Mouse (Mus musculus): ENCODE measurements around the gene Acd. TPM values are rescaled to one million over a fixed set of nuclear protein-coding genes. Genes with fewer than 3 reads are reported as not detected.

The Acd gene
- polyA plus RNA-seq, 1 experiment from 2014 or later, result 89.5 TPM

DNA sequence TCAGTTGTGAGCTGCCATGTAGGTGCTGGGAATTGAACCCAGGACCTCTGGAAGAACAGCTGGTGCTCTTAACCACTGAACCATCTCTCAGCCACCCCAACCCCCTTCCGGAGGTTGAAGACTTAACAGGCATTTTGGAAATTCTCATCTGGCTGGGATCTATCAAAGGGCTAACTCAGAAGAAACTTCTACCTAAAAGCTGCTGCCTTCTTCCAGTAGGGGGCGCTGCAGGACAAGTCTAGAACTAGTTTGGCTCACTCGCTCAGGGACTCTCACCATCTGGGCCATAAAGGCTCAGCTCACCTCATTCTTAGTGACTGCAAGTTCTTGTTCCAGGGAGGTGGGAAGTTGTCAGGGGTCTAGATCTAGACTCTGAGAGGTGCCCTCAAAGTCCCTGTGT lies 13.2 kb upstream of the Acd start:
- Histone ChIP-seq H3K27ac (replicated peaks) (no peak overlapping the region), H3K4me2 (replicated peaks) (no peak overlapping the region), H3K27me3 (no peaks in the 10 kb centered on the region), H3K9ac (replicated peaks) (no peak overlapping the region), H3K9me3 (no peaks in the 10 kb centered on the region), H3K4me1 (no peaks in the 10 kb centered on the region), H3K4me3 (no peak overlapping the region), H3K36me3 (peaks cover 16% of the 10 kb centered on the region)
- peak; percentile 36; the same call in 1 of the 2 replicates for ATAC-seq (ENCODE audit: low FRiP score, low read depth)
- 1% methylated on average over 3 of the region's 3 CpGs for WGBS

DNA sequence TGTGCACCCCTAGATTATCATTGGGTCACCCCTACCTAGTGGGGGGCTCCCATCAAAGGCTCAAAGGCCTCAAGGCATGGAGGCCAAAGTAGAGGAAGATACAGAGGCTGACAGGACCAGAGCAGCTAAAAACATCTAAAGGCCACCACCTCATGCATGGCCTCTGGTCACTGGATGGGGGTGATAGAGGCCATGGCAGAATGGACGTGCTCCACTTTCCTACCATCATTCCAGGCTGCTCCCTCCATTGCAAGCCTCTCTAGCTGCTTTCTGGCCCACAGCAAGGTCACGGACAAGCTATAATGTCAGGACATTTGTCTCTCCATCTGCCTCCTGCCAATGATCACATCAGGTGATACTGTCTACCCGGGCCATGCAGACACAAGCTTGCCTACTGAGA lies 11.4 kb upstream of the Acd start:
- ATAC-seq (ENCODE audit: low FRiP score, low read depth), result no peak
- 85% methylated on average over 3 of the region's 3 CpGs for WGBS
- H3K4me2 ChIP-seq (replicated peaks), result no peak overlapping the region

DNA sequence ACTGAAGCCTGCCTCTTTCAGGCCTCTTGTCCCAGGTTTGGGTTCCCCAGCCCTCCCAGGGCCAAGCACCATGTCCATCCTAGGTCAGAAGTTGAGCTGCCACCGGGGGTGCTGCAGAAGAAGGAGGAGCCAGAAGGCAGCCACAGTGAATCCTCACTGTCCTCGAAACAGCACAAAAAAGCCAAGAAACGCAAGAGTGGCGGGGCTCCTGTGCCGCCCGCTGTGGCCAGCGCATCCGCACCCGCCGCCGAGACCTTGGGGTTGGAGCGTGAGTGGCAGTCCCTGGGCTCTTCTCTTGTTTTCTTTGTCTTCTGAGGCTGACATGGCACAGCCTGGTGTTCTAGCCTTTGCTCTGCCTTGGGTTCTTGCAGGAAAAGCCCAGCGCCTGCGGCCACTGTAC lies 8.4 kb upstream of the Acd start:
- Histone ChIP-seq H3K36me3 (peaks cover 3% of the 10 kb centered on the region), H3K4me1 (peaks cover 17% of the 10 kb centered on the region), H3K4me2 (replicated peaks) (no peak overlapping the region), H3K4me3 (no peak overlapping the region), H3K27me3 (no peaks in the 10 kb centered on the region), H3K9ac (replicated peaks) (no peak overlapping the region), H3K27ac (replicated peaks) (no peak overlapping the region), H3K9me3 (no peaks in the 10 kb centered on the region)
- 73% methylated on average over 13 of the region's 14 CpGs for WGBS
- no peak for ATAC-seq (ENCODE audit: low FRiP score, low read depth)

More for the DNA sequence above, 11.4 kb upstream of the Acd start:
- no peaks in the 10 kb centered on the region for H3K9me3 ChIP-seq
- peaks cover 14% of the 10 kb centered on the region for H3K36me3 ChIP-seq
- H3K27ac ChIP-seq (replicated peaks), result no peak overlapping the region
- peaks cover 4% of the 10 kb centered on the region for H3K4me1 ChIP-seq
- no peak overlapping the region for H3K9ac ChIP-seq (replicated peaks)
- no peak overlapping the region for H3K4me3 ChIP-seq
- H3K27me3 ChIP-seq, result no peaks in the 10 kb centered on the region

- no peak overlapping the region for H3K27ac ChIP-seq (replicated peaks)
- peaks cover 17% of the 10 kb centered on the region for H3K4me1 ChIP-seq
- H3K4me3 ChIP-seq, result no peak overlapping the region
- no peaks in the 10 kb centered on the region for H3K27me3 ChIP-seq
- 95% methylated on average over 8 of the region's 8 CpGs for WGBS
- ATAC-seq (ENCODE audit: low FRiP score, low read depth), result peak; percentile 2; the same call in 1 of the 2 replicates
- H3K36me3 ChIP-seq, result peaks cover 9% of the 10 kb centered on the region
- H3K9me3 ChIP-seq, result no peaks in the 10 kb centered on the region
- H3K4me2 ChIP-seq (replicated peaks), result no peak overlapping the region
- no peak overlapping the region for H3K9ac ChIP-seq (replicated peaks)
Observed at GRCm38 (mm10) chr8:105708675-105709074, 7.8 kb upstream of the Acd start.

DNA sequence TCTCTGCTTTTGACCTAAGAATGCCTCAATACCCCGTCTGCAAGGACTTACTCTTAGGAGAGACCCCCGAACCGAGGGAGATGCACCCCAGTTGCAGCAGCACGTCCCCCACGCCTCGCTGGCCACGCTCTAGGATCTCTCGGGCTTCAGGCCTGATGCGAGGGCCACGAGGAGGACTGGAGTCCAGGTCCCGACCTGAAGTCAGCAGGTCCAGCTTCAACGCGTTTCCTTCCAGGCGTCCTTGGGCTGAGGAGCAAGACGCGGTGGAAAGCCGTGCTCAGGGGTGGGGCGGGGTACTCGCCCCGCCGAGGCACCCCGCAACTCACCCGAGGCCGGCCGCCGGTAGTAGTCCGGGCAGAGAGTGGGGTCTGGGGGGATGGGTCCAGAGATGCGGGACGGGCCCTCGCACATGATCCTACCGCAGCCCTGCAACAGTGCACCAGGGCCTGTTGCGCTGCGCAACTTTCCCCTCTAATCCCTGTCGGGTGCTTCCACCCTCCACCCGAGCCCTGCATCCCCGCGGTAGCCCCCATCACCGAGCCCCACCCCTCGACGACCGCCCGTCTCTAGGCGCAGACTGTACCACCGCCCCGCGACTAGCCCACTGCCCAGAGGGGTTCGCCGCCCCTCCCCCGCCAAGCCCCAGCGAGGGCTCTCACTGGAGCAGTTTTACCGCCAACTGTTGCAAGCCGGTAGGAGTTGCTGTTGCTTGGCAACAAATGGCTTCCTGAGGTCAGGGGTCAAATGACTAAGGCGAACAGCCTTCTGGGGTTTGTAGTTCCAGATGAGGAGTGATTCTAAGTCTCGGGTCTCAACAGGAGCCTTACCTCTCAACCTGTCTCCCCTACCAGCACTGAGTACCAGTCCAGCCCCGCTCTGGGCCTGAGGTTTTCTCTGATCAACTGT lies 6.8 kb upstream of the Acd start, which contains the start of the genes 4933405L10Rik and Enkd1:
Gene 4933405L10Rik, plus strand, starts transcription at position 158 of the 906 bp plus-strand sequence.
Gene Enkd1, minus strand, starts transcription at position 713 of the 906 bp plus-strand sequence.
- H3K4me2 ChIP-seq (replicated peaks), result peak within 1 kb of the TSS; percentile 91
- H3K9me3 ChIP-seq, result no peaks in the 10 kb centered on the region
- H3K27me3 ChIP-seq, result no peaks in the 10 kb centered on the region
- peaks cover 20% of the 10 kb centered on the region for H3K4me1 ChIP-seq
- H3K9ac ChIP-seq (replicated peaks), result peak within 1 kb of the TSS; percentile 71
- no peak within 1 kb of the TSS for H3K27ac ChIP-seq (replicated peaks)
- under 1% methylated on average over 55 of the region's 55 CpGs for WGBS
- H3K4me3 ChIP-seq, result peak within 1 kb of the TSS; percentile 75
- peaks cover 19% of the 10 kb centered on the region for H3K36me3 ChIP-seq
- peak; percentile 87 for ATAC-seq (ENCODE audit: low FRiP score, low read depth)

GRCm38 (mm10) chr8:105706426-105706825 lies 5.5 kb upstream of the Acd start:
- peak overlapping the region; percentile 91 for H3K4me2 ChIP-seq (replicated peaks)
- no peaks in the 10 kb centered on the region for H3K27me3 ChIP-seq
- no peak for ATAC-seq (ENCODE audit: low FRiP score, low read depth)
- H3K4me1 ChIP-seq, result peaks cover 29% of the 10 kb centered on the region
- 76% methylated on average over 12 of the region's 12 CpGs for WGBS
- H3K9ac ChIP-seq (replicated peaks), result no peak overlapping the region; the same call in 1 of the 2 replicates
- H3K36me3 ChIP-seq, result peaks cover 20% of the 10 kb centered on the region
- H3K27ac ChIP-seq (replicated peaks), result no peak overlapping the region
- H3K9me3 ChIP-seq, result no peaks in the 10 kb centered on the region
- peak overlapping the region; percentile 75 for H3K4me3 ChIP-seq

- no peaks in the 10 kb centered on the region for H3K9me3 ChIP-seq
- H3K4me2 ChIP-seq (replicated peaks), result no peak overlapping the region
- H3K27me3 ChIP-seq, result no peaks in the 10 kb centered on the region
- no peak for ATAC-seq (ENCODE audit: low FRiP score, low read depth)
- 93% methylated on average over 6 of the region's 6 CpGs for WGBS
- no peak overlapping the region for H3K27ac ChIP-seq (replicated peaks)
- H3K4me3 ChIP-seq, result no peak overlapping the region
- H3K9ac ChIP-seq (replicated peaks), result no peak overlapping the region
- H3K4me1 ChIP-seq, result peaks cover 35% of the 10 kb centered on the region
- peaks cover 20% of the 10 kb centered on the region for H3K36me3 ChIP-seq
Observed at GRCm38 (mm10) chr8:105704955-105705354, 4.1 kb upstream of the Acd start.

DNA sequence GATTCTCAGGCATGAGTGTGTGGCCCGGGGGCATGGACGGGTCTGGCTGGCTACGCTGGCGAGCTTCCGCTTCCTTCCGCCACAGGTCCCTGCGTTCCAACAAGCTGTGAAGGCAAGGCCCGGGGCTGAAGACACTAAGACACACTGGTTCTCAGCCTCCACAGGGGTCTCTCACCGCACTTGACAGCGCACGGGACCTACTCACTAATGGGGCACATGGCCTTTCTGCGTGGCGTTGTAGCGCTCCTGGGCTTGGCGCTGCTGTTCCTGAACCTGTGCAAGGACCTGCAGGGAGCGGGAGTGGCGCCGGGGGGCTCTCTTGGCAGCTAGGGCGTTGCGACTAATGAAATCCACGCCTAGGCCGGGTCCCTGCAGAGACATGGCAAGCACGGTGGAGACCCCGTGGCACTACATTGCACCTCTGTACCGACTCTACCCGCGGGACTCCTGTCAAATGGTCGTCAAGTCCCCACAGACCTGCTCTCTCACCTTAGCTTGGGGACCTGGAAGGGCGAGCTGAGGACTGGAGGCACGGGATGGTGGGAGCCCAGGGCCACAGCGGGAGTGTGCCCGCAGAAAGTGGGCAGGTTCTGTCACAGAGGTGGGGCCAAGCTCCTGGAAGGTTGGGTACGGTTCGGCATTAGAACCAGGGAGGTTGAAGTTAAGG lies 3.4 kb upstream of the Acd start:
- ATAC-seq (ENCODE audit: low FRiP score, low read depth), result no peak
- 95% methylated on average over 34 of the region's 34 CpGs for WGBS
- H3K4me1 ChIP-seq, result peaks cover 41% of the 10 kb centered on the region
- peaks cover 20% of the 10 kb centered on the region for H3K36me3 ChIP-seq
- H3K9me3 ChIP-seq, result no peaks in the 10 kb centered on the region
- no peak overlapping the region for H3K27ac ChIP-seq (replicated peaks)
- no peak overlapping the region for H3K9ac ChIP-seq (replicated peaks)
- no peak overlapping the region for H3K4me2 ChIP-seq (replicated peaks)
- no peaks in the 10 kb centered on the region for H3K27me3 ChIP-seq
- H3K4me3 ChIP-seq, result no peak overlapping the region

DNA sequence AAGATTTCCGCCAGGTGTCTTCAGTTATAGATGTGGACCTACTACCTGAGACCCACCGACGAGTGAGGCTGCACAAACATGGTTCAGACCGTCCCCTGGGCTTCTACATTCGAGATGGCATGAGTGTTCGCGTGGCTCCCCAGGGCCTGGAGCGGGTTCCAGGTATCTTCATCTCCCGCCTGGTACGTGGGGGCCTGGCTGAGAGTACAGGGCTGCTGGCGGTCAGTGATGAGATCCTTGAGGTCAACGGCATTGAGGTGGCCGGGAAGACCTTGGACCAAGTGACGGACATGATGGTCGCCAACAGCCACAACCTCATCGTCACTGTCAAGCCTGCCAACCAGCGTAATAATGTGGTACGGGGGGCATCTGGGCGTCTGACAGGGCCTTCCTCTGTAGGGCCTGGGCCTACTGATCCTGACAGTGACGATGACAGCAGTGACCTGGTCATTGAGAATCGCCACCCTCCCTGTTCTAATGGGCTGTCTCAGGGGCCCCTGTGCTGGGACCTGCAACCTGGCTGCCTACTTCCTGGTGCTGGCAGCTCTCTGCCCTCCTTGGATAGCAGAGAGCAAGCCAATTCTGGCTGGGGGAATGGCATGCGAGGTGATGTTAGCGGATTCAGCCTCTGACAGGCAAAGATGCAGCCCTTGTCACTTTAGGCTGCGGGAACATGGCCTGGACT lies 2.0 kb upstream of the Acd start:
- 91% methylated on average over 24 of the region's 24 CpGs for WGBS
- peaks cover 41% of the 10 kb centered on the region for H3K4me1 ChIP-seq
- H3K27me3 ChIP-seq, result no peaks in the 10 kb centered on the region
- no peak for ATAC-seq (ENCODE audit: low FRiP score, low read depth)
- H3K27ac ChIP-seq (replicated peaks), result no peak overlapping the region
- H3K4me3 ChIP-seq, result no peak overlapping the region; the same call in 1 of the 2 replicates
- H3K4me2 ChIP-seq (replicated peaks), result no peak overlapping the region
- peaks cover 30% of the 10 kb centered on the region for H3K36me3 ChIP-seq
- no peaks in the 10 kb centered on the region for H3K9me3 ChIP-seq
- no peak overlapping the region; the same call in 1 of the 2 replicates for H3K9ac ChIP-seq (replicated peaks)

GRCm38 (mm10) chr8:105702001-105702401 lies 1.1 kb upstream of the Acd start:
- peak overlapping the region; percentile 91 for H3K27ac ChIP-seq (replicated peaks)
- peaks cover 39% of the 10 kb centered on the region for H3K36me3 ChIP-seq
- peaks cover 34% of the 10 kb centered on the region for H3K4me1 ChIP-seq
- peak overlapping the region; percentile 96 for H3K4me2 ChIP-seq (replicated peaks)
- WGBS, result 30% methylated on average over 18 of the region's 18 CpGs
- peak overlapping the region; percentile 77 for H3K9ac ChIP-seq (replicated peaks)
- H3K9me3 ChIP-seq, result no peaks in the 10 kb centered on the region
- H3K27me3 ChIP-seq, result no peaks in the 10 kb centered on the region
- peak overlapping the region; percentile 72 for H3K4me3 ChIP-seq
- ATAC-seq (ENCODE audit: low FRiP score, low read depth), result peak; percentile 21

- Histone ChIP-seq H3K27me3 (peaks cover under 1% of the 10 kb centered on the region; the same call in 1 of the 2 replicates), H3K4me3 (peak overlapping the region; percentile 72), H3K4me2 (replicated peaks) (peak overlapping the region; percentile 96), H3K36me3 (peaks cover 47% of the 10 kb centered on the region), H3K9ac (replicated peaks) (peak overlapping the region; percentile 77), H3K4me1 (peaks cover 24% of the 10 kb centered on the region), H3K27ac (replicated peaks) (peak overlapping the region; percentile 91), H3K9me3 (no peaks in the 10 kb centered on the region)
- peak; percentile 52; the same call in 1 of the 2 replicates for ATAC-seq (ENCODE audit: low FRiP score, low read depth)
- WGBS, result under 1% methylated on average over 21 of the region's 21 CpGs
Observed at GRCm38 (mm10) chr8:105700566-105700965, 336 bp downstream of the Acd start.

Measured in midbrain, embryonic 12.5 days (tissue).